Comparison of ENCODE assay signal across 25 mouse cellular contexts in genomic region chr14:21463117-21463712, GRCm38 (mm10). TPM values are rescaled to one million over a fixed set of nuclear protein-coding genes. Genes with fewer than 3 reads are reported as not detected.
DNase-seq lines count a peak whose midpoint lies in the region; ATAC-seq and TF ChIP-seq lines count a peak whose summit lies in the region.
"Had no signal": no experiment of that assay in that cellular context is flagged by ENCODE, and none has a peak within 500 bp of the region (broad histone marks: within the 10 kb centered on the region; RNA-seq: fewer than 3 reads in every experiment).

No protein-coding gene starts in this region.

- no peak for TF ChIP-seq POLR2A in heart, adult 2 months (IDR thresholded peaks at IDR 0.05; ENCODE audit: insufficient read depth, low read depth, low read length)

- intact Hi-C loops in heart, adult 2 months (cut with DNase I) = no loop called here

- 0 out of 2 replicates have a peak, but pooled peaks cover 9% of the 10 kb centered on the region for H3K27me3 ChIP-seq in heart, embryonic 10.5 days (ENCODE audit: insufficient read depth, poor library complexity, severe bottlenecking)
- no peaks in the 10 kb centered on the region for H3K27me3 ChIP-seq in heart, adult 2 months (ENCODE audit: control insufficient read depth, insufficient read depth, low read length)
- H3K27me3 ChIP-seq in heart, embryonic 16.5 days (ENCODE audit: control insufficient read depth, insufficient read depth, low read length) = no peaks in the 10 kb centered on the region
- H3K27me3 ChIP-seq in heart, embryonic 11.5 days (ENCODE audit: control insufficient read depth, insufficient read depth, low read length) = no peaks in the 10 kb centered on the region
- no peaks in the 10 kb centered on the region for H3K27me3 ChIP-seq in kidney, postnatal 0 days (ENCODE audit: insufficient read depth, low read length)
- H3K27me3 ChIP-seq in limb, embryonic 13.5 days = no peaks in the 10 kb centered on the region
- H3K27me3 ChIP-seq in forebrain, embryonic 14.5 days (replicated peaks; ENCODE audit: control insufficient read depth, insufficient read depth, low read length) = no peaks in the 10 kb centered on the region
- H3K27me3 ChIP-seq: embryonic facial prominence, embryonic 12.5 days; forebrain, embryonic 15.5 days; hindbrain, embryonic 13.5 days; liver, embryonic 12.5 days; stomach, embryonic 15.5 days had no signal

- WGBS in heart, embryonic 10.5 days = 83% methylated on average over 9 of the region's 9 CpGs
- WGBS in heart, adult 2 months = 82% methylated on average over 9 of the region's 9 CpGs
- 75% methylated on average over 9 of the region's 9 CpGs for WGBS in heart, embryonic 16.5 days
- WGBS in heart, embryonic 11.5 days (ENCODE audit: insufficient replicate concordance) = 80% methylated on average over 9 of the region's 9 CpGs
- 59% methylated on average over 9 of the region's 9 CpGs for WGBS in kidney, postnatal 0 days
- WGBS in limb, embryonic 13.5 days = 69% methylated on average over 9 of the region's 9 CpGs
- 94% methylated on average over 9 of the region's 9 CpGs for WGBS in forebrain, embryonic 14.5 days

- no peak for DNase-seq in heart, embryonic 10.5 days (ENCODE audit: low spot score)
- DNase-seq in heart, adult 2 months = no peak
- peak; percentile 77 for DNase-seq in kidney, postnatal 0 days (ENCODE audit: low spot score)
- DNase-seq in kidney, adult 18-20 months = no peak
- no peak for DNase-seq in forebrain, embryonic 14.5 days (ENCODE audit: low spot score)
- DNase-seq: cerebellum, adult 11-12 months; cerebellum, adult 9-11 months; embryo, embryonic 11 days; gastrocnemius, postnatal 25 days; layer of hippocampus, postnatal 36 days; left cerebral cortex, postnatal 4 days; liver, postnatal 0 days; lung, postnatal 36 days; right cerebral cortex, postnatal 25 days had no signal

- no peak overlapping the region for H3K4me3 ChIP-seq in heart, embryonic 10.5 days
- H3K4me3 ChIP-seq in heart, adult 2 months = no peak overlapping the region
- no peak overlapping the region for H3K4me3 ChIP-seq in heart, embryonic 16.5 days (ENCODE audit: low read length)
- no peak overlapping the region for H3K4me3 ChIP-seq in heart, embryonic 11.5 days (ENCODE audit: low read depth, low read length)
- no peak overlapping the region for H3K4me3 ChIP-seq in kidney, postnatal 0 days (replicated peaks; ENCODE audit: low read depth, low read length)
- H3K4me3 ChIP-seq in limb, embryonic 13.5 days = no peak overlapping the region
- no peak overlapping the region for H3K4me3 ChIP-seq in forebrain, embryonic 14.5 days (ENCODE audit: low read depth, low read length)
- H3K4me3 ChIP-seq: embryonic facial prominence, embryonic 12.5 days; forebrain, embryonic 15.5 days; hindbrain, embryonic 13.5 days; liver, embryonic 12.5 days; stomach, embryonic 15.5 days had no signal

- TF ChIP-seq EP300 in heart, adult 2 months (IDR thresholded peaks at IDR 0.05; ENCODE audit: insufficient read depth, low read depth, low read length) = no peak

- no peak overlapping the region for H3K4me2 ChIP-seq in heart, embryonic 16.5 days (ENCODE audit: low read depth, low read length)
- no peak overlapping the region for H3K4me2 ChIP-seq in heart, embryonic 11.5 days
- H3K4me2 ChIP-seq in kidney, postnatal 0 days (ENCODE audit: low read length) = no peak overlapping the region
- no peak overlapping the region for H3K4me2 ChIP-seq in limb, embryonic 13.5 days (replicated peaks)
- no peak overlapping the region for H3K4me2 ChIP-seq in forebrain, embryonic 14.5 days (ENCODE audit: low read length)
- H3K4me2 ChIP-seq: embryonic facial prominence, embryonic 12.5 days; forebrain, embryonic 15.5 days; hindbrain, embryonic 13.5 days; liver, embryonic 12.5 days; midbrain, embryonic 11.5 days; stomach, embryonic 15.5 days had no signal

- H3K27ac ChIP-seq in heart, embryonic 10.5 days = peak overlapping the region; percentile 42; the same call in 1 of the 2 replicates
- no peak overlapping the region for H3K27ac ChIP-seq in heart, adult 2 months
- H3K27ac ChIP-seq in heart, embryonic 16.5 days (ENCODE audit: low read length) = 0 out of 2 replicates have a peak overlapping the region, but pooled peaks have one; percentile 14
- no peak overlapping the region for H3K27ac ChIP-seq in heart, embryonic 11.5 days (ENCODE audit: low read depth, low read length)
- H3K27ac ChIP-seq in kidney, postnatal 0 days = peak overlapping the region; percentile 47; the same call in 1 of the 2 replicates
- peak overlapping the region; percentile 79 for H3K27ac ChIP-seq in limb, embryonic 13.5 days
- no peak overlapping the region for H3K27ac ChIP-seq in forebrain, embryonic 14.5 days (ENCODE audit: low read depth, low read length)
- H3K27ac ChIP-seq: embryonic facial prominence, embryonic 12.5 days; forebrain, embryonic 15.5 days; hindbrain, embryonic 13.5 days; liver, embryonic 12.5 days; stomach, embryonic 15.5 days had no signal

- no peaks in the 10 kb centered on the region for H3K9me3 ChIP-seq in heart, embryonic 10.5 days
- H3K9me3 ChIP-seq in heart, embryonic 16.5 days (replicated peaks; ENCODE audit: control insufficient read depth, low read length) = no peaks in the 10 kb centered on the region
- H3K9me3 ChIP-seq in heart, embryonic 11.5 days (replicated peaks; ENCODE audit: control insufficient read depth, low read length) = no peaks in the 10 kb centered on the region; the same call in 1 of the 2 replicates
- H3K9me3 ChIP-seq in kidney, postnatal 0 days (replicated peaks; ENCODE audit: low read length) = no peaks in the 10 kb centered on the region
- no peaks in the 10 kb centered on the region; the same call in 1 of the 2 replicates for H3K9me3 ChIP-seq in limb, embryonic 13.5 days
- H3K9me3 ChIP-seq in forebrain, embryonic 14.5 days (replicated peaks; ENCODE audit: control insufficient read depth, low read length) = no peaks in the 10 kb centered on the region
- H3K9me3 ChIP-seq: embryonic facial prominence, embryonic 12.5 days; forebrain, embryonic 15.5 days; hindbrain, embryonic 13.5 days; liver, embryonic 12.5 days; stomach, embryonic 15.5 days had no signal

- no peaks in the 10 kb centered on the region for H3K79me2 ChIP-seq in heart, adult 2 months (replicated peaks; ENCODE audit: control insufficient read depth, insufficient read depth, low read length)

- no peak for TF ChIP-seq CTCF in heart, adult 2 months (IDR thresholded peaks at IDR 0.05)
- no peak for TF ChIP-seq CTCF in kidney, postnatal 0 days (IDR thresholded peaks at IDR 0.05; ENCODE audit: low read depth)

- H3K9ac ChIP-seq in heart, adult 2 months (ENCODE audit: low read depth, low read length) = no peak overlapping the region
- H3K9ac ChIP-seq in heart, embryonic 16.5 days (ENCODE audit: low read length) = no peak overlapping the region
- H3K9ac ChIP-seq in heart, embryonic 11.5 days (ENCODE audit: low read depth, low read length) = no peak overlapping the region
- no peak overlapping the region for H3K9ac ChIP-seq in kidney, postnatal 0 days (ENCODE audit: low read depth, low read length)
- no peak overlapping the region for H3K9ac ChIP-seq in limb, embryonic 13.5 days
- no peak overlapping the region for H3K9ac ChIP-seq in forebrain, embryonic 14.5 days (ENCODE audit: low read length)
- H3K9ac ChIP-seq: embryonic facial prominence, embryonic 12.5 days; forebrain, embryonic 15.5 days; hindbrain, embryonic 13.5 days; liver, embryonic 12.5 days; liver, postnatal 0 days; stomach, embryonic 15.5 days had no signal

- 0 out of 2 replicates have a peak, but pooled peaks have one; percentile 49 for ATAC-seq in heart, embryonic 16.5 days (replicated peaks; ENCODE audit: extremely low read depth, insufficient read depth, low FRiP score)
- ATAC-seq in heart, embryonic 11.5 days (replicated peaks; ENCODE audit: insufficient number of reproducible peaks, low FRiP score, low TSS enrichment) = no peak
- 0 out of 2 replicates have a peak, but pooled peaks have one; percentile 63 for ATAC-seq in kidney, postnatal 0 days (replicated peaks; ENCODE audit: low FRiP score, low read depth)
- ATAC-seq in limb, embryonic 13.5 days (ENCODE audit: low FRiP score, low read depth) = no peak
- no peak for ATAC-seq in forebrain, embryonic 14.5 days
- ATAC-seq: CD4-positive, CD25-positive, alpha-beta regulatory T cell, adult 4 months; forebrain, embryonic 15.5 days; liver, embryonic 12.5 days; liver, postnatal 0 days; midbrain, embryonic 16.5 days had no signal

- H3K4me1 ChIP-seq in heart, embryonic 10.5 days = peaks cover 8% of the 10 kb centered on the region; the same call in 1 of the 2 replicates
- no peaks in the 10 kb centered on the region; the same call in 1 of the 2 replicates for H3K4me1 ChIP-seq in heart, adult 2 months (ENCODE audit: control insufficient read depth, insufficient read depth, low read length)
- H3K4me1 ChIP-seq in heart, embryonic 16.5 days (ENCODE audit: control insufficient read depth, insufficient read depth, low read length) = peaks cover 4% of the 10 kb centered on the region; the same call in 1 of the 2 replicates
- no peaks in the 10 kb centered on the region for H3K4me1 ChIP-seq in heart, embryonic 11.5 days (ENCODE audit: control insufficient read depth, insufficient read depth, low read length)
- H3K4me1 ChIP-seq in kidney, postnatal 0 days (replicated peaks; ENCODE audit: insufficient read depth, low read length) = no peaks in the 10 kb centered on the region
- H3K4me1 ChIP-seq in limb, embryonic 13.5 days = peaks cover 27% of the 10 kb centered on the region
- H3K4me1 ChIP-seq in forebrain, embryonic 14.5 days (ENCODE audit: control insufficient read depth, insufficient read depth, low read length) = no peaks in the 10 kb centered on the region
- H3K4me1 ChIP-seq: embryonic facial prominence, embryonic 12.5 days; forebrain, embryonic 15.5 days; hindbrain, embryonic 13.5 days; liver, embryonic 12.5 days; stomach, embryonic 15.5 days had no signal

- H3K36me3 ChIP-seq in heart, embryonic 10.5 days = no peaks in the 10 kb centered on the region
- no peaks in the 10 kb centered on the region for H3K36me3 ChIP-seq in heart, adult 2 months (ENCODE audit: control insufficient read depth, insufficient read depth, low read length)
- H3K36me3 ChIP-seq in heart, embryonic 16.5 days (ENCODE audit: control insufficient read depth, insufficient read depth) = no peaks in the 10 kb centered on the region
- H3K36me3 ChIP-seq in heart, embryonic 11.5 days (ENCODE audit: control insufficient read depth, insufficient read depth, low read length) = no peaks in the 10 kb centered on the region
- no peaks in the 10 kb centered on the region for H3K36me3 ChIP-seq in kidney, postnatal 0 days (ENCODE audit: insufficient read depth, low read length)
- H3K36me3 ChIP-seq in limb, embryonic 13.5 days = no peaks in the 10 kb centered on the region
- no peaks in the 10 kb centered on the region for H3K36me3 ChIP-seq in forebrain, embryonic 14.5 days (ENCODE audit: control insufficient read depth, insufficient read depth, low read length)
- H3K36me3 ChIP-seq: embryonic facial prominence, embryonic 12.5 days; forebrain, embryonic 15.5 days; hindbrain, embryonic 13.5 days; liver, embryonic 12.5 days; stomach, embryonic 15.5 days had no signal

RNA-seq across cellular contexts. Expression of gene Kat6b, which starts 18.0 kb away (rescaled TPM):
- 9.3 and 11.1 TPM in 2 replicates for polyA plus RNA-seq in heart, embryonic 10.5 days (2016; fragmentation: Nextera tagmentation; extraction: Ambion mirVana)
- total RNA-seq in heart, adult 2 months (2021) = 10 to 100 TPM; 26.6 to 27.9 TPM
- polyA plus RNA-seq in heart, adult 2 months (2012; rRNA removed) = 9.0 and 12.7 TPM in 2 replicates
- polyA plus RNA-seq in heart, embryonic 16.5 days (2015; fragmentation: Nextera tagmentation; extraction: Ambion mirVana) = 9.4 and 10.2 TPM in 2 replicates
- polyA plus RNA-seq in heart, embryonic 11.5 days (2014; fragmentation: Nextera tagmentation; extraction: Ambion mirVana) = 11.9 and 14.9 TPM in 2 replicates
- 7.2 and 7.8 TPM in 2 replicates for polyA plus RNA-seq in kidney, postnatal 0 days (2015; fragmentation: Nextera tagmentation; extraction: Ambion mirVana)
- polyA plus RNA-seq in limb, embryonic 13.5 days (2015; fragmentation: Nextera tagmentation; extraction: Ambion mirVana) = 30.7 and 31.4 TPM in 2 replicates
- 28.8 and 34.6 TPM in 2 replicates for polyA plus RNA-seq in forebrain, embryonic 14.5 days (2014; fragmentation: Nextera tagmentation; extraction: Ambion mirVana)

Comparison
In these comparisons a context has a peak if more than half of its experiments do, and no peak if none do; other contexts are left out.
1. H3K27ac ChIP-seq: peak in heart, embryonic 10.5 days (single experiment), heart, embryonic 16.5 days (single experiment), kidney, postnatal 0 days (single experiment) and limb, embryonic 13.5 days (single experiment); none in heart, adult 2 months (single experiment), heart, embryonic 11.5 days (single experiment) and forebrain, embryonic 14.5 days (single experiment).
2. ATAC-seq: peak in heart, embryonic 16.5 days (single experiment) and kidney, postnatal 0 days (single experiment); none in heart, embryonic 11.5 days (single experiment), limb, embryonic 13.5 days (single experiment) and forebrain, embryonic 14.5 days (single experiment).